ENCODE assay signal across 20 mouse cellular contexts in genomic region chr5:117635838-117636237, GRCm38 (mm10).
"Had no signal": no experiment of that assay in that cellular context is flagged by ENCODE, and none has a peak within 500 bp of the region (broad histone marks: within the 10 kb centered on the region; RNA-seq: fewer than 3 reads in every experiment).

No protein-coding gene starts in this region.

- H3K4me3 ChIP-seq: left cerebral cortex, adult 2 months; liver, embryonic 13.5 days; megakaryocyte, embryonic 14.5 days; midbrain, embryonic 10.5 days; midbrain, embryonic 13.5 days; myocyte; neural tube, embryonic 13.5 days had no signal

- H3K9me3 ChIP-seq: liver, embryonic 13.5 days; midbrain, embryonic 10.5 days; midbrain, embryonic 13.5 days; neural tube, embryonic 13.5 days had no signal

- H3K4me1 ChIP-seq: liver, embryonic 13.5 days; megakaryocyte, embryonic 14.5 days; midbrain, embryonic 10.5 days; midbrain, embryonic 13.5 days; neural tube, embryonic 13.5 days had no signal

- H3K27ac ChIP-seq: left cerebral cortex, adult 2 months; liver, embryonic 13.5 days; midbrain, embryonic 10.5 days; midbrain, embryonic 13.5 days; neural tube, embryonic 13.5 days had no signal

- H3K27me3 ChIP-seq: liver, embryonic 13.5 days; megakaryocyte, embryonic 14.5 days; midbrain, embryonic 13.5 days; neural tube, embryonic 13.5 days had no signal

- ATAC-seq: intestine, postnatal 0 days; lung, postnatal 0 days; midbrain, embryonic 13.5 days; midbrain, embryonic 16.5 days had no signal

- H3K36me3 ChIP-seq: liver, embryonic 13.5 days; midbrain, embryonic 10.5 days; midbrain, embryonic 13.5 days; neural tube, embryonic 13.5 days had no signal

- H3K9ac ChIP-seq: liver, embryonic 13.5 days; midbrain, embryonic 13.5 days; neural tube, embryonic 13.5 days had no signal

- DNase-seq: kidney, adult 8-10 months; kidney, postnatal 10 days; kidney, postnatal 36 days; layer of hippocampus, postnatal 36 days; liver, embryonic 13.5 days; lung, adult 2 months; retina, postnatal 1 day; right cerebral cortex, postnatal 25 days; spleen, adult 18-20 months; thymus, adult 18-20 months; thymus, postnatal 36 days had no signal

- H3K4me2 ChIP-seq: liver, embryonic 13.5 days; midbrain, embryonic 13.5 days; neural tube, embryonic 13.5 days had no signal
